Mouse (Mus musculus) forelimb bud, embryonic 11.5 days (tissue): ENCODE measurements around the gene Camta1.

Experiments used
- DNase-seq: peaks from one replicate; pipeline ENCODE4 v3.0.0-alpha.2; 2012; ENCODE audit warnings: low read depth, low spot score

Gene Camta1

DNA sequence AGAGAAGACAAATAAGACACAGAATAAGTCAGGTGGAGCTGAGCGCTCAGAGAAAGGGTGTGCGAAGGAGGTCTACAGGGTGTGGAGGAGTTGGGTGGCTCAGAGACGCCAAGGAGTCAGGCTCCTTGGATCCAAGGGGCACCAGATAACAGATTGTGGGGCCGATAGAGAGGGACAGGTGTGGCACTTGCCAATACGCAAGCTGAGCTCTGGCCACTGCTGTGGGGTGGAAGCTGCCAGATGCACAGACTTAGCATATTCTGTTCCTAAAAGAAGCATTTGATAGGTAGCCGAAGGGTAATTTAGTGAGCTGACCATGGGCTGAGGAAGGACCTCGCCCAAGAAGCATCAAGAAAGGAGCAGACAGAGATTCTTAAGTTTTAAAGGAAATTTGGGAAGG, 177.1 kb downstream of the Camta1 start:
- no peak for DNase-seq

DNA sequence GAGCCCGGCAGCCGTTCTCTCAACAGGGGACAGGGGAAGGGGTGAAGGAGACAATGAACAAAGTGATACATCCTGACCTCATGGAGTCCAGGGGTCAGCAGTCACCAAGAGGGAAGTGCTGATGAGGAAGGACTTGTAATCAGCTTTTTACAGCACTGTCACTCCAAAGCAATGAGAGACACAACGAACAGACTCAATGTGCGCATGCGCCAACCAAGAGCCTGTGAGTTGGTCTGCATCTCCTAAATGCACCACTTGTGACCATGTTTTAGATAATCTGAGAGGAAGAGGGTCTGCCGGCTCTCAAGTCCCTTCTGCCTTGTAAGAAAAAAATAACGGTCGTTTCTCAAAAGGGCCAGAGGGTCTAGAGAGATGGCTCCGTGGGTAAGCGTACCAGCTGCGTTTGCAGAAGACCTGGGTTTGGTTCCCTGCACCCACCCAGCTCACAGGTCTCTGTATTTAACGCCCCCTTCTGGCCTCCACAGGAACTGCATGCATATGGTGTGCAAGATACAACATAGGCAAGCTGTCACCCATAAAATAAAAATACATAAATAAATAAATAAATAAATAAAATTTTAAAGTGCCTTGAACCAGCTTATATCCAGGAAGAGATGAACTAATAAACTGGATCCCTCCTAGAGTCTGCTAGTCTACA, 178.7 kb downstream of the Camta1 start:
- DNase-seq: no peak

DNA sequence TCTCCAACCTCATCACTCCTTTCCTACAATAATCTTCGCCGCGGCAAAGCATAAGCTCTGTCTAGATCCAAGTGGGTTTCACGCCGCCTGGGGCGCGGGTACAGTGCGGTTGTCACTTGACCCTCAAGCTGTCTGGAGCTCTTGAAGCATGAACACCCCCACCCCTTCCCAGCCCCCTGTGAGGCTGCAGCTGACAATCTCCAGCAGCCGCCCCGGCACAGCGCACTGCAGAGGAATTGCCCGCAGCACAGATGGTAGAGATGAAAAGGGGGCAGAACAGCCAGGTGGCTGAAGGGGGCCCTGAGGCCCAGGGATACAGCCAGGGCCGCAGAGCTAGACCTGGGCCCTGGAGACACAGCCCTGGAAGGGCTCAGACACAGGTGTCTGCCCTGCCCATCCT, 189.2 kb downstream of the Camta1 start:
- DNase-seq: no peak

- no peak for DNase-seq
These were observed 195.2 kb downstream of the Camta1 start for GRCm38 (mm10) chr4:151666411-151666901.

- no peak for DNase-seq
These were observed 200.2 kb downstream of the Camta1 start for GRCm38 (mm10) chr4:151661486-151661885.

GRCm38 (mm10) chr4:151656427-151656826, 205.2 kb downstream of the Camta1 start:
- DNase-seq: no peak

GRCm38 (mm10) chr4:151655637-151656385, 205.9 kb downstream of the Camta1 start:
- DNase-seq: no peak

GRCm38 (mm10) chr4:151655227-151655626, 206.4 kb downstream of the Camta1 start:
- no peak for DNase-seq

- DNase-seq: no peak
These were observed 219.3 kb downstream of the Camta1 start for GRCm38 (mm10) chr4:151642418-151642817.

DNA sequence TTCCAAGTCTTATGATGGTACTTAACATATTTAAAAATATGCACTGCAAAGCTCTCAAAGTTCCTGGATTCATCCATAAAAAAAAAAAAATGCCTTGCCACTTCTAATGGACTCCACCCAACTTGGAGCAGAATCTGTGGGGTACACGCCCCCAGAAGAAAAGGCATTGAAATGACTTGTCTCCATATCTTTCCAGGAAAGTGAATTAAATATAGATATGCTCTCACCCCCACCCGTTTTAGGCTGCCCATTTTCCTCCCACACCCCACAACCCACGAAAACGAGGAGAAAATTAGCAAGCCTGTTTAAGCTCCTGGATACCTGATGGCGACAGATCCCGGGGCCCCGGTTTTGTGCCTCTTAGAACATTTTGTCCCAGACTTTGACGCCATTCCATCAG, 220.7 kb downstream of the Camta1 start:
- no peak for DNase-seq

GRCm38 (mm10) chr4:151638941-151639340, 222.7 kb downstream of the Camta1 start:
- peak; percentile 63 for DNase-seq

GRCm38 (mm10) chr4:151637348-151637747, 224.3 kb downstream of the Camta1 start:
- DNase-seq: no peak

- DNase-seq: no peak
These were observed 226.9 kb downstream of the Camta1 start for GRCm38 (mm10) chr4:151634771-151635170.

GRCm38 (mm10) chr4:151633795-151634194, 227.9 kb downstream of the Camta1 start:
- DNase-seq: no peak

- no peak for DNase-seq
These were observed 229.4 kb downstream of the Camta1 start for GRCm38 (mm10) chr4:151632321-151632720.

DNA sequence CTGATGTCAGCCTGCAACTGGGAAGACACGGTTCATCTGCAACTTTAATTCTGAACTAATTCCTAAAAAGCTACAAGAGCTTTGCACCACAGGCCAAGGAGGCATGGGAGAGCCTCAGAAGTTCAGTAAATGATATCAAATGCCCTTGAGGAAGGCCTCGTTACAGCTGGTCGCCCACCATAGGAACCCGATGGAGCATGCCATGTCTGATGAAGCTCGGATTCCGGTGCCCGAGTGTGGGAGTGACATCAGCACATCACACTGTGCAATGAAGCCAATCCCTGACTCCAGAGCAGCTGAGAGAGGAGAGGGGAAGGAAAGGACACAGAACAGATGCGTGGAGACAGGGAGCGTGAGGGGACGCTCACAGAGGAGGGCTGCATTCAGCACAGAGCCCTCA, 231.0 kb downstream of the Camta1 start:
- no peak for DNase-seq

GRCm38 (mm10) chr4:151630231-151630630, 231.4 kb downstream of the Camta1 start:
- no peak for DNase-seq

GRCm38 (mm10) chr4:151619541-151620016, 242.1 kb downstream of the Camta1 start:
- DNase-seq: no peak

- DNase-seq: peak; percentile 23
These were observed 243.0 kb downstream of the Camta1 start for GRCm38 (mm10) chr4:151618420-151619310.

GRCm38 (mm10) chr4:151611621-151612020, 250.1 kb downstream of the Camta1 start:
- DNase-seq: no peak

DNA sequence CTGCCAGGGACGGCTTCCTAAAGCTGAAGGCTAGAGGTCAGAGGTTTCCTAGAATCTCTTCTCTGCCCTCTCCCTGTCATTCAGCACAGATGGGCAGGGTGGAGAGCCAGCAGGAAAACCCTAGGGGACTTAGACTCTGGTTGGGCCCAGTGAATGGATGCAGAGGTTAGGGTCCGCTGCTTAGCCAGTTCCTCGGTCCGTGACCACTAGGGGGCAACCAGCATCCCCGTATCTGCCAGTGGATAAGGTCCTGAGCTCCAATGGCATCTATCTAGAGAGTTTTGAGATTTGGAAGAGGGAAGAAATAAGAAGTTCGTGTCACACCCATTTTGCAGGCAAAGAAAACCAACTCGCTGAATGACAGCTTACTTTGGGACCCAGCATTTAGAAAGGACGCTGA, 251.4 kb downstream of the Camta1 start:
- DNase-seq: peak; percentile 57

DNA sequence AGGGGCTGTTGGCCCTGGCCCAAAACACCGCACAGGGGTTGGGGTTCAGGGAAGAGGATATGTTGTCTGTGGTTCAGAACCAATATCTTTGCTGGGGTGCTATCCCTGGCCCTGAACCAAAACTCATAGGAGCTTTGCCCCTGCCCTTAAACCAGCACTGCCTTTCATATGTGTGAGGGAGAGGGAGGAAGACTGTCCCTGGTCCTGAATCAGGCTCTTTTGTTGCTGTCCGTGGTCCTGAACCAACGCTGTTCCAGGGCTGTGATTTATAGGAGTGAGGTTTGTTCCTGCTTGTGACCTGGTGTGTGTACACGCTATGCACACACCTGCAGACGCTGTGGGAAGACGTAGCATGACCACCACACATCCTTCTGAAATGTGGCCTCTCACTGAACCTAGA, 256.8 kb downstream of the Camta1 start:
- DNase-seq: peak; percentile 89
